Mouse (Mus musculus): ENCODE measurements at regions not wholly inside any gene's neighbourhood (a gene's known extent, or its start where the extent isn't known, plus 50 kb on each side); places are given as distances from the start of the nearest gene placed in this dataset.
"Not testable (repeated sequence)": the region's sequence is repeated elsewhere in the genome, so short reads cannot be mapped to it uniquely, and the experiment has no call there.

DNA sequence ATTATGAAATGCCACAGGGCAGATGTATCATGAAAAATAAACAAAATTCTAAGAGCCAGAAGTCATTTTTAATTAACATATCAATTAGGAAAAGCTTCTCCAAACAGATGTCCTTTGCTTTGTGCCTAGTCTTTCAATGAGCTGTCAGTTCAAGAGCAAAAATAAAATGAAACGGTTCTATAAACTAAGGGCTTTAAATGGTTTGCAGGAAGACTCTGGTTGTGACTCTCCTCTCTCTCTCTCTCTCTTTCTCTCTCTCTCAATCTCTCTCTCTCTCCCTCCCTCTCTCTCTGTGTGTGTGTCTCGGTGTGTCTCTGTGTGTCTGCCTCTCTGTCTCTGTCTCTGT, 808.9 kb upstream of the Gm12353 start:
- no peak overlapping the region for H3K27ac ChIP-seq (ENCODE audit: low read length)
- no peak overlapping the region for H3K4me3 ChIP-seq (ENCODE audit: low read depth, low read length)
- 66% methylated on average over 2 of the region's 2 CpGs for WGBS
- no peak overlapping the region for H3K9ac ChIP-seq (ENCODE audit: low read depth, low read length)
- H3K36me3 ChIP-seq (ENCODE audit: control insufficient read depth, insufficient read depth, low read length) = no peaks in the 10 kb centered on the region
- no peak for ATAC-seq
- H3K9me3 ChIP-seq (replicated peaks; ENCODE audit: control insufficient read depth, low read length, poor library complexity, severe bottlenecking) = no peaks in the 10 kb centered on the region
- H3K4me1 ChIP-seq (ENCODE audit: control insufficient read depth, insufficient read depth, low read length) = no peaks in the 10 kb centered on the region
- no peaks in the 10 kb centered on the region for H3K27me3 ChIP-seq (ENCODE audit: control insufficient read depth, insufficient read depth, low read depth, low read length)
- no peak overlapping the region for H3K4me2 ChIP-seq (ENCODE audit: low read length)

DNA sequence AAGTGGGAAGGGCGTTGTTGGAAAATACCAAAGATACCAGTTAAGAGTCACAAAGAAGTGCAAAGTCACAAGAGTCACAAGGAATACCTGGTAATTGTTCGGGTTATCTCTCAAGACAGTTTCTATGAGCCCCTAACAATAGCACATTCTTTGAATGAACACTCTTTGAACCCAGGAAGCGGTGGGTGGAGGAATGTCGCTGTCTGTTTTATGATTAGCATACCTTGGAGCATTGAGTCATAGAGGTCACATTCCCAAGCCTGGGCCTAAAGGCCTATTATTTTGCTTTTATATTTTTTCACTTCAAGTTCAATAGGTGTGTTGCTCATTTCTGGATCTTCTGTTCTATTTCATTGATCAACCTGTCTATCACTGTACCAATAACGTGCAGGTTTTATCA, 802.1 kb upstream of the Gm12353 start:
- H3K27me3 ChIP-seq (ENCODE audit: control insufficient read depth, insufficient read depth, low read depth, low read length); H3K36me3 ChIP-seq (ENCODE audit: control insufficient read depth, insufficient read depth, low read length); H3K4me3 ChIP-seq (ENCODE audit: low read depth, low read length); H3K4me1 ChIP-seq (ENCODE audit: control insufficient read depth, insufficient read depth, low read length); H3K9ac ChIP-seq (ENCODE audit: low read depth, low read length); ATAC-seq; H3K9me3 ChIP-seq (replicated peaks; ENCODE audit: control insufficient read depth, low read length, poor library complexity, severe bottlenecking); H3K27ac ChIP-seq (ENCODE audit: low read length); H3K4me2 ChIP-seq (ENCODE audit: low read length): not testable (repeated sequence)
- 89% methylated on average over 5 of the region's 5 CpGs for WGBS

All from midbrain, embryonic 16.5 days (tissue).